12 mouse cellular contexts compared by ENCODE assay signal in genomic region chr15:89060811-89061460, GRCm38 (mm10). TPM values are rescaled to one million over a fixed set of nuclear protein-coding genes. Genes with fewer than 3 reads are reported as not detected.
DNase-seq lines count a peak whose midpoint lies in the region; ATAC-seq lines count a peak whose summit lies in the region.
"Had no signal": no experiment of that assay in that cellular context is flagged by ENCODE, and none has a peak within 500 bp of the region (broad histone marks: within the 10 kb centered on the region; RNA-seq: fewer than 3 reads in every experiment).

No protein-coding gene starts in this region.

- H3K4me1 ChIP-seq in neural tube, embryonic 11.5 days (ENCODE audit: control insufficient read depth, insufficient read depth, low read length) = no peaks in the 10 kb centered on the region; the same call in 1 of the 2 replicates
- H3K4me1 ChIP-seq in embryonic facial prominence, embryonic 14.5 days (ENCODE audit: control insufficient read depth, insufficient read depth, low read length) = no peaks in the 10 kb centered on the region
- peaks cover 20% of the 10 kb centered on the region for H3K4me1 ChIP-seq in hindbrain, embryonic 14.5 days (replicated peaks; ENCODE audit: control insufficient read depth, insufficient read depth, low read length)
- peaks cover 26% of the 10 kb centered on the region for H3K4me1 ChIP-seq in neural tube, embryonic 15.5 days

- H3K9me3 ChIP-seq in neural tube, embryonic 11.5 days (ENCODE audit: control insufficient read depth, low read length) = no peaks in the 10 kb centered on the region
- no peaks in the 10 kb centered on the region for H3K9me3 ChIP-seq in embryonic facial prominence, embryonic 14.5 days (ENCODE audit: control insufficient read depth, low read length)
- no peaks in the 10 kb centered on the region for H3K9me3 ChIP-seq in hindbrain, embryonic 14.5 days (ENCODE audit: control insufficient read depth, low read length)
- no peaks in the 10 kb centered on the region for H3K9me3 ChIP-seq in neural tube, embryonic 15.5 days (replicated peaks)

- intact Hi-C loops in left cerebral cortex, postnatal 25 days (cut with DNase I) = loop anchor here (5.0 kb wide), 1 partner anchor 184 kb away; no protein-coding TSS in a partner anchor
- intact Hi-C loops in gastrocnemius, postnatal 14 days (cut with DNase I; ENCODE audit: low total_unique reads) = no loop called here

- H3K27ac ChIP-seq in neural tube, embryonic 11.5 days (ENCODE audit: low read depth, low read length) = no peak overlapping the region
- H3K27ac ChIP-seq in embryonic facial prominence, embryonic 14.5 days (replicated peaks; ENCODE audit: low read depth, low read length) = no peak overlapping the region
- no peak overlapping the region for H3K27ac ChIP-seq in hindbrain, embryonic 14.5 days
- H3K27ac ChIP-seq in neural tube, embryonic 15.5 days (replicated peaks) = 0 out of 2 replicates have a peak overlapping the region, but pooled peaks have one; percentile 81
- H3K27ac ChIP-seq: macrophage had no signal

- 84% methylated on average over 12 of the region's 12 CpGs for WGBS in neural tube, embryonic 11.5 days
- WGBS in embryonic facial prominence, embryonic 14.5 days = 88% methylated on average over 12 of the region's 12 CpGs
- WGBS in hindbrain, embryonic 14.5 days = 91% methylated on average over 12 of the region's 12 CpGs
- WGBS in neural tube, embryonic 15.5 days = 89% methylated on average over 12 of the region's 12 CpGs

- no peaks in the 10 kb centered on the region for H3K36me3 ChIP-seq in neural tube, embryonic 11.5 days (ENCODE audit: control insufficient read depth, insufficient read depth, low read length)
- no peaks in the 10 kb centered on the region for H3K36me3 ChIP-seq in embryonic facial prominence, embryonic 14.5 days (ENCODE audit: control insufficient read depth, insufficient read depth, low read length)
- H3K36me3 ChIP-seq in hindbrain, embryonic 14.5 days (replicated peaks; ENCODE audit: control insufficient read depth, insufficient read depth) = no peaks in the 10 kb centered on the region
- no peaks in the 10 kb centered on the region for H3K36me3 ChIP-seq in neural tube, embryonic 15.5 days

- H3K9ac ChIP-seq in neural tube, embryonic 11.5 days (ENCODE audit: low read length) = no peak overlapping the region
- no peak overlapping the region for H3K9ac ChIP-seq in embryonic facial prominence, embryonic 14.5 days (ENCODE audit: low read depth, low read length)
- peak overlapping the region; percentile 83 for H3K9ac ChIP-seq in hindbrain, embryonic 14.5 days
- H3K9ac ChIP-seq in neural tube, embryonic 15.5 days (replicated peaks) = peak overlapping the region; percentile 78

- DNase-seq in neural tube, embryonic 11.5 days (ENCODE audit: low spot score) = no peak
- no peak for DNase-seq in neural tube, embryonic 10.5 days (ENCODE audit: extremely low spot score, low spot score)
- no peak for DNase-seq in embryonic facial prominence, embryonic 14.5 days (ENCODE audit: low spot score)
- no peak for DNase-seq in hindbrain, embryonic 14.5 days (ENCODE audit: low spot score)
- no peak for DNase-seq in left cerebral cortex, postnatal 25 days (ENCODE audit: low spot score in 2 of 2)
- DNase-seq in gastrocnemius, postnatal 14 days = no peak
- DNase-seq: left cerebral cortex, postnatal 4 days; right cerebral cortex, postnatal 25 days; thymus, postnatal 36 days had no signal

- ATAC-seq in neural tube, embryonic 11.5 days (ENCODE audit: insufficient read depth, low FRiP score, low TSS enrichment) = no peak
- no peak for ATAC-seq in embryonic facial prominence, embryonic 14.5 days (ENCODE audit: low read depth)
- no peak for ATAC-seq in hindbrain, embryonic 14.5 days (ENCODE audit: low FRiP score)
- ATAC-seq in neural tube, embryonic 15.5 days (ENCODE audit: low FRiP score) = peak; percentile 21

- H3K27me3 ChIP-seq in neural tube, embryonic 11.5 days (ENCODE audit: control insufficient read depth, insufficient read depth, low read length) = peaks cover 18% of the 10 kb centered on the region
- H3K27me3 ChIP-seq in embryonic facial prominence, embryonic 14.5 days (replicated peaks; ENCODE audit: control insufficient read depth, insufficient read depth, low read length) = peaks cover 51% of the 10 kb centered on the region
- H3K27me3 ChIP-seq in hindbrain, embryonic 14.5 days (ENCODE audit: control insufficient read depth, insufficient read depth, low read length) = peaks cover 2% of the 10 kb centered on the region
- H3K27me3 ChIP-seq in neural tube, embryonic 15.5 days (replicated peaks) = peaks cover 26% of the 10 kb centered on the region

- peak overlapping the region; percentile 86; the same call in 1 of the 2 replicates for H3K4me2 ChIP-seq in neural tube, embryonic 11.5 days (ENCODE audit: low read depth)
- peak overlapping the region; percentile 95; the same call in 1 of the 2 replicates for H3K4me2 ChIP-seq in embryonic facial prominence, embryonic 14.5 days (ENCODE audit: low read depth, low read length)
- H3K4me2 ChIP-seq in hindbrain, embryonic 14.5 days (replicated peaks) = peak overlapping the region; percentile 82
- H3K4me2 ChIP-seq in neural tube, embryonic 15.5 days = peak overlapping the region; percentile 82

- no peak overlapping the region for H3K4me3 ChIP-seq in neural tube, embryonic 11.5 days (ENCODE audit: low read depth, low read length)
- 0 out of 2 replicates have a peak overlapping the region, but pooled peaks have one; percentile 67 for H3K4me3 ChIP-seq in embryonic facial prominence, embryonic 14.5 days (ENCODE audit: low read depth, low read length)
- H3K4me3 ChIP-seq in hindbrain, embryonic 14.5 days (replicated peaks; ENCODE audit: low read length) = peak overlapping the region; percentile 79
- peak overlapping the region; percentile 72 for H3K4me3 ChIP-seq in neural tube, embryonic 15.5 days (replicated peaks)
- H3K4me3 ChIP-seq: erythroblast, embryonic 14.5 days had no signal

RNA-seq across cellular contexts. Expression of gene Panx2, which starts 1.4 kb away (rescaled TPM):
- polyA plus RNA-seq in neural tube, embryonic 11.5 days (2014; fragmentation: Nextera tagmentation; extraction: Ambion mirVana) = 0.45 and 0.88 TPM in 2 replicates
- polyA plus RNA-seq in embryonic facial prominence, embryonic 14.5 days (2014; fragmentation: Nextera tagmentation; extraction: Ambion mirVana) = 0.42 and 0.50 TPM in 2 replicates
- 8.4 and 8.5 TPM in 2 replicates for polyA plus RNA-seq in hindbrain, embryonic 14.5 days (2014; fragmentation: Nextera tagmentation; extraction: Ambion mirVana)
- 8.7 and 10.1 TPM in 2 replicates for polyA plus RNA-seq in neural tube, embryonic 15.5 days (2015; fragmentation: Nextera tagmentation; extraction: Ambion mirVana)
- total RNA-seq in left cerebral cortex, postnatal 25 days (2021) = 10 to 100 TPM; 95.4 to 95.5 TPM
- total RNA-seq in gastrocnemius, postnatal 14 days (2021) = under 1 TPM in 1 of 2 experiments, not detected in 1; 0.27 TPM
- polyA plus RNA-seq: erythroblast, embryonic 14.5 days; macrophage had no signal

RNA-seq across cellular contexts. Expression of gene Trabd, which starts 14.0 kb away (rescaled TPM):
- 48.7 and 53.3 TPM in 2 replicates for polyA plus RNA-seq in neural tube, embryonic 11.5 days (2014; fragmentation: Nextera tagmentation; extraction: Ambion mirVana)
- polyA plus RNA-seq in embryonic facial prominence, embryonic 14.5 days (2014; fragmentation: Nextera tagmentation; extraction: Ambion mirVana) = 41.4 and 46.8 TPM in 2 replicates
- 34.2 and 41.0 TPM in 2 replicates for polyA plus RNA-seq in hindbrain, embryonic 14.5 days (2014; fragmentation: Nextera tagmentation; extraction: Ambion mirVana)
- 38.2 and 44.9 TPM in 2 replicates for polyA plus RNA-seq in neural tube, embryonic 15.5 days (2015; fragmentation: Nextera tagmentation; extraction: Ambion mirVana)
- 10 to 100 TPM; 15.8 to 17.9 TPM for total RNA-seq in left cerebral cortex, postnatal 25 days (2021)
- 10 to 100 TPM; 20.4 to 23.6 TPM for total RNA-seq in gastrocnemius, postnatal 14 days (2021)

RNA-seq across cellular contexts. Expression of gene Selenoo, which starts 27.9 kb away (rescaled TPM):
- 23.0 TPM in 2 replicates for polyA plus RNA-seq in neural tube, embryonic 11.5 days (2014; fragmentation: Nextera tagmentation; extraction: Ambion mirVana)
- polyA plus RNA-seq in embryonic facial prominence, embryonic 14.5 days (2014; fragmentation: Nextera tagmentation; extraction: Ambion mirVana) = 18.3 and 18.5 TPM in 2 replicates
- polyA plus RNA-seq in hindbrain, embryonic 14.5 days (2014; fragmentation: Nextera tagmentation; extraction: Ambion mirVana) = 22.2 and 23.0 TPM in 2 replicates
- 16.9 and 19.7 TPM in 2 replicates for polyA plus RNA-seq in neural tube, embryonic 15.5 days (2015; fragmentation: Nextera tagmentation; extraction: Ambion mirVana)
- total RNA-seq in left cerebral cortex, postnatal 25 days (2021) = 10 to 100 TPM; 18.9 to 20.6 TPM
- 10 to 100 TPM in 1 of 2 experiments, 1 to 10 TPM in 1; 9.8 to 10.1 TPM for total RNA-seq in gastrocnemius, postnatal 14 days (2021)

Comparison
In these comparisons a context has a peak if more than half of its experiments do, and no peak if none do; other contexts are left out.
1. H3K9ac ChIP-seq: peak in hindbrain, embryonic 14.5 days (single experiment) and neural tube, embryonic 15.5 days (single experiment); none in neural tube, embryonic 11.5 days (single experiment) and embryonic facial prominence, embryonic 14.5 days (single experiment).
2. Peak in every context shown above with its lines, with median percentiles within 50 percentile points of each other: H3K4me2 ChIP-seq.